ENCODE assay signal across 18 mouse cellular contexts in the genomic region with DNA sequence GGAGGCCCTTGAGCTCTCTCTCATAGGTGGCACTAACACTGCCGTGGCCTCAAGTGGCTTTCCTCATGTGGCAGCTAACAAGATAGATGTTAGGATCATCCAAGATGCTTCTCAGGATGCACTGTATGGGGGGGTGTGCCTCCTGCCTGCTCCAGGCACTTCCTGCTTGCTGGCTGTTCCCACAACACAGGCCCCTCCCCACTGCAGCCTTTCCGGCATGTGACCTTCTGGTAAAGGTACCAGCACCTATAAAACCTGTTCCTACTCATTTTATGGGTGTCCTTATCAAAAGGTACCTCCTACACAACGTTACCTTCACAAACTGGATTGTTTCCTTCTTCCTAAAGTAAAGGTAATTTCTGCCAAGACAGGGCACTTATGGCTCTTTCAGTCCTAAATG.
DNase-seq lines count a peak whose midpoint lies in the region; ATAC-seq and TF ChIP-seq lines count a peak whose summit lies in the region.
"Had no signal": no experiment of that assay in that cellular context is flagged by ENCODE, and none has a peak within 500 bp of the region (broad histone marks: within the 10 kb centered on the region; RNA-seq: fewer than 3 reads in every experiment).

No protein-coding gene starts in this region.

- H3K36me3 ChIP-seq in stomach, embryonic 15.5 days = no peaks in the 10 kb centered on the region
- H3K36me3 ChIP-seq in stomach, postnatal 0 days (ENCODE audit: control insufficient read depth, insufficient read depth, low read length) = no peaks in the 10 kb centered on the region
- H3K36me3 ChIP-seq in intestine, embryonic 14.5 days (ENCODE audit: control insufficient read depth, insufficient read depth, low read length) = no peaks in the 10 kb centered on the region
- no peaks in the 10 kb centered on the region for H3K36me3 ChIP-seq in intestine, postnatal 0 days (ENCODE audit: control insufficient read depth, insufficient read depth)
- H3K36me3 ChIP-seq: embryonic facial prominence, embryonic 15.5 days; forebrain, embryonic 10.5 days; forebrain, embryonic 15.5 days; heart, embryonic 12.5 days; hindbrain, embryonic 10.5 days had no signal

- no peak overlapping the region for H3K4me3 ChIP-seq in stomach, embryonic 15.5 days (replicated peaks)
- H3K4me3 ChIP-seq in stomach, postnatal 0 days (ENCODE audit: low read depth, low read length) = no peak overlapping the region
- H3K4me3 ChIP-seq in intestine, embryonic 14.5 days (ENCODE audit: low read depth, low read length) = no peak overlapping the region
- no peak overlapping the region for H3K4me3 ChIP-seq in intestine, postnatal 0 days (ENCODE audit: low read depth, low read length)
- H3K4me3 ChIP-seq in cerebellum, adult 2 months (replicated peaks; ENCODE audit: insufficient read depth, low read depth, low read length) = no peak overlapping the region
- H3K4me3 ChIP-seq: embryonic facial prominence, embryonic 15.5 days; erythroblast, embryonic 14.5 days; forebrain, embryonic 10.5 days; forebrain, embryonic 15.5 days; heart, adult 2 months; heart, embryonic 12.5 days; hindbrain, embryonic 10.5 days had no signal

- no peaks in the 10 kb centered on the region for H3K27me3 ChIP-seq in stomach, embryonic 15.5 days (replicated peaks)
- H3K27me3 ChIP-seq in stomach, postnatal 0 days (ENCODE audit: control insufficient read depth, insufficient read depth, low read length) = no peaks in the 10 kb centered on the region
- H3K27me3 ChIP-seq in intestine, embryonic 14.5 days (replicated peaks; ENCODE audit: control insufficient read depth, insufficient read depth, low read length) = no peaks in the 10 kb centered on the region
- H3K27me3 ChIP-seq in intestine, postnatal 0 days (replicated peaks; ENCODE audit: control insufficient read depth, insufficient read depth, low read length) = no peaks in the 10 kb centered on the region
- no peaks in the 10 kb centered on the region for H3K27me3 ChIP-seq in cerebellum, adult 2 months (ENCODE audit: control insufficient read depth, insufficient read depth, low read length)
- H3K27me3 ChIP-seq: embryonic facial prominence, embryonic 15.5 days; forebrain, embryonic 15.5 days; heart, embryonic 12.5 days; Patski had no signal

- no peak overlapping the region for H3K27ac ChIP-seq in stomach, embryonic 15.5 days
- H3K27ac ChIP-seq in stomach, postnatal 0 days (replicated peaks) = no peak overlapping the region
- H3K27ac ChIP-seq in intestine, embryonic 14.5 days (ENCODE audit: low read depth) = no peak overlapping the region
- H3K27ac ChIP-seq in intestine, postnatal 0 days (ENCODE audit: low read depth, low read length) = peak overlapping the region; percentile 28; the same call in 1 of the 2 replicates
- H3K27ac ChIP-seq in cerebellum, adult 2 months (ENCODE audit: insufficient read depth, low read length) = no peak overlapping the region
- H3K27ac ChIP-seq: embryonic facial prominence, embryonic 15.5 days; forebrain, embryonic 10.5 days; forebrain, embryonic 15.5 days; heart, adult 2 months; hindbrain, embryonic 10.5 days; hindbrain, embryonic 14.5 days had no signal

- no peak for TF ChIP-seq EP300 in stomach, postnatal 0 days (optimal IDR thresholded peaks at IDR 0.05)

- no peaks in the 10 kb centered on the region for H3K4me1 ChIP-seq in stomach, embryonic 15.5 days
- no peaks in the 10 kb centered on the region for H3K4me1 ChIP-seq in stomach, postnatal 0 days (replicated peaks; ENCODE audit: control insufficient read depth, insufficient read depth)
- 0 out of 2 replicates have a peak, but pooled peaks cover 3% of the 10 kb centered on the region for H3K4me1 ChIP-seq in intestine, embryonic 14.5 days (replicated peaks; ENCODE audit: control insufficient read depth, insufficient read depth, low read length)
- 0 out of 2 replicates have a peak, but pooled peaks cover 5% of the 10 kb centered on the region for H3K4me1 ChIP-seq in intestine, postnatal 0 days (replicated peaks; ENCODE audit: control insufficient read depth, insufficient read depth, low read length)
- peaks cover 14% of the 10 kb centered on the region for H3K4me1 ChIP-seq in cerebellum, adult 2 months (ENCODE audit: control insufficient read depth, insufficient read depth, low read length)
- H3K4me1 ChIP-seq: embryonic facial prominence, embryonic 15.5 days; forebrain, embryonic 10.5 days; forebrain, embryonic 15.5 days; heart, embryonic 12.5 days; hindbrain, embryonic 10.5 days had no signal

- no peaks in the 10 kb centered on the region for H3K9me3 ChIP-seq in stomach, embryonic 15.5 days
- no peaks in the 10 kb centered on the region for H3K9me3 ChIP-seq in stomach, postnatal 0 days (ENCODE audit: control insufficient read depth, low read length)
- H3K9me3 ChIP-seq in intestine, embryonic 14.5 days (ENCODE audit: control insufficient read depth, low read length) = no peaks in the 10 kb centered on the region
- H3K9me3 ChIP-seq in intestine, postnatal 0 days (ENCODE audit: control insufficient read depth) = no peaks in the 10 kb centered on the region
- H3K9me3 ChIP-seq: embryonic facial prominence, embryonic 15.5 days; forebrain, embryonic 10.5 days; forebrain, embryonic 15.5 days; heart, embryonic 12.5 days; hindbrain, embryonic 10.5 days had no signal

- no peak for TF ChIP-seq POLR2A in cerebellum, adult 2 months (IDR thresholded peaks at IDR 0.05; ENCODE audit: borderline replicate concordance, insufficient read depth, low read length)

- no peak for TF ChIP-seq CTCF in stomach, postnatal 0 days (IDR thresholded peaks at IDR 0.05; ENCODE audit: low read depth)
- no peak for TF ChIP-seq CTCF in intestine, postnatal 0 days (IDR thresholded peaks at IDR 0.05; ENCODE audit: low read depth)
- no peak for TF ChIP-seq CTCF in cerebellum, adult 2 months (IDR thresholded peaks at IDR 0.05; ENCODE audit: borderline replicate concordance, insufficient read depth, low read depth, low read length)

- no peak overlapping the region for H3K4me2 ChIP-seq in stomach, embryonic 15.5 days
- H3K4me2 ChIP-seq in stomach, postnatal 0 days (replicated peaks; ENCODE audit: low read depth) = no peak overlapping the region
- no peak overlapping the region for H3K4me2 ChIP-seq in intestine, embryonic 14.5 days (ENCODE audit: low read length)
- no peak overlapping the region for H3K4me2 ChIP-seq in intestine, postnatal 0 days (replicated peaks; ENCODE audit: low read depth)
- H3K4me2 ChIP-seq: embryonic facial prominence, embryonic 15.5 days; forebrain, embryonic 15.5 days; heart, embryonic 12.5 days; hindbrain, embryonic 14.5 days had no signal

- DNase-seq in stomach, postnatal 0 days (ENCODE audit: low spot score) = no peak
- no peak for DNase-seq in intestine, embryonic 14.5 days (ENCODE audit: low spot score)
- no peak for DNase-seq in cerebellum, adult 2 months
- DNase-seq in lung, postnatal 36 days = no peak
- DNase-seq: embryo, embryonic 11 days; gastrocnemius, postnatal 36 days; heart, adult 2 months had no signal

- H3K9ac ChIP-seq in stomach, embryonic 15.5 days = no peak overlapping the region
- no peak overlapping the region for H3K9ac ChIP-seq in stomach, postnatal 0 days (ENCODE audit: low read length)
- H3K9ac ChIP-seq in intestine, embryonic 14.5 days (ENCODE audit: low read length) = no peak overlapping the region
- no peak overlapping the region for H3K9ac ChIP-seq in intestine, postnatal 0 days (ENCODE audit: low read depth, low read length)
- H3K9ac ChIP-seq: embryonic facial prominence, embryonic 15.5 days; forebrain, embryonic 15.5 days; heart, embryonic 12.5 days; hindbrain, embryonic 14.5 days had no signal

- peak; percentile 35; the same call in 1 of the 2 replicates for ATAC-seq in stomach, embryonic 15.5 days (ENCODE audit: insufficient read depth, low FRiP score, low read depth)
- ATAC-seq in stomach, postnatal 0 days (ENCODE audit: low FRiP score, low TSS enrichment) = no peak
- 0 out of 2 replicates have a peak, but pooled peaks have one; percentile 50 for ATAC-seq in intestine, embryonic 14.5 days (replicated peaks; ENCODE audit: low FRiP score, low TSS enrichment, low read depth)
- ATAC-seq in intestine, postnatal 0 days = peak; percentile 80
- ATAC-seq: activated CD4-positive, CD25-positive, alpha-beta regulatory T cell, adult 4 months; forebrain, embryonic 15.5 days; Patski had no signal

- 53% methylated on average over 3 of the region's 3 CpGs for WGBS in stomach, embryonic 15.5 days
- 45% methylated on average over 3 of the region's 3 CpGs for WGBS in stomach, postnatal 0 days
- 53% methylated on average over 3 of the region's 3 CpGs for WGBS in intestine, embryonic 14.5 days
- 37% methylated on average over 3 of the region's 3 CpGs for WGBS in intestine, postnatal 0 days
- 90% methylated on average over 3 of the region's 3 CpGs for WGBS in cerebellum, adult 2 months
